Mouse (Mus musculus): ENCODE measurements around the gene Hapln4. TPM values are rescaled to one million over a fixed set of nuclear protein-coding genes. Genes with fewer than 3 reads are reported as not detected.
"Not testable (repeated sequence)": the region's sequence is repeated elsewhere in the genome, so short reads cannot be mapped to it uniquely, and the experiment has no call there.

The Hapln4 gene
- 0.10 and 0.14 TPM in 2 replicates for polyA plus RNA-seq (2015; fragmentation: Nextera tagmentation; extraction: Ambion mirVana)

- ATAC-seq (ENCODE audit: insufficient read depth, low FRiP score, low read depth), result no peak
- Histone ChIP-seq H3K4me3 (replicated peaks) (peak within 1 kb of the TSS; percentile 35), H3K36me3 (no peaks in the 10 kb centered on the region), H3K27ac (no peak within 1 kb of the TSS), H3K4me1 (peaks cover 20% of the 10 kb centered on the region), H3K4me2 (peak within 1 kb of the TSS; percentile 71), H3K9me3 (no peaks in the 10 kb centered on the region), H3K27me3 (replicated peaks) (peaks cover 64% of the 10 kb centered on the region), H3K9ac (no peak within 1 kb of the TSS)
- WGBS, result 2% methylated on average over 26 of the region's 26 CpGs
These were observed at the start of gene Hapln4 for GRCm38 (mm10) chr8:70083285-70083684. Gene Hapln4, plus strand, starts transcription at chr8:70083457.

GRCm38 (mm10) chr8:70037994-70038393 lies 45.3 kb upstream of the Hapln4 start:
- Histone ChIP-seq H3K4me3 (replicated peaks) (no peak overlapping the region), H3K9ac (no peak overlapping the region), H3K27ac (no peak overlapping the region), H3K27me3 (replicated peaks) (no peaks in the 10 kb centered on the region), H3K4me1 (peaks cover 9% of the 10 kb centered on the region), H3K36me3 (no peaks in the 10 kb centered on the region; the same call in 1 of the 2 replicates), H3K4me2 (no peak overlapping the region), H3K9me3 (no peaks in the 10 kb centered on the region)
- no peak for ATAC-seq (ENCODE audit: insufficient read depth, low FRiP score, low read depth)
- 88% methylated on average over 1 of the region's 1 CpGs for WGBS

- peak overlapping the region; percentile 81 for H3K4me2 ChIP-seq
- peak overlapping the region; percentile 94 for H3K4me3 ChIP-seq (replicated peaks)
- no peaks in the 10 kb centered on the region for H3K27me3 ChIP-seq (replicated peaks)
- peak; percentile 19; the same call in 1 of the 2 replicates for ATAC-seq (ENCODE audit: insufficient read depth, low FRiP score, low read depth)
- peaks cover 17% of the 10 kb centered on the region for H3K4me1 ChIP-seq
- peak overlapping the region; percentile 36 for H3K27ac ChIP-seq
- under 1% methylated on average over 47 of the region's 47 CpGs for WGBS
- H3K9me3 ChIP-seq, result no peaks in the 10 kb centered on the region
- H3K9ac ChIP-seq, result peak overlapping the region; percentile 94
- H3K36me3 ChIP-seq, result no peaks in the 10 kb centered on the region
These were observed 41.2 kb upstream of the Hapln4 start for GRCm38 (mm10) chr8:70041885-70042546.

- ATAC-seq (ENCODE audit: insufficient read depth, low FRiP score, low read depth), result peak; percentile 95
- H3K9ac ChIP-seq, result peak within 1 kb of the TSS; percentile 94
These were observed 40.4 kb upstream of the Hapln4 start, which contains the start of the genes Mau2 and Sugp1 for GRCm38 (mm10) chr8:70042583-70043455. Gene Mau2, minus strand, starts transcription at chr8:70042734. Gene Sugp1, plus strand, starts transcription at chr8:70042813.

GRCm38 (mm10) chr8:70043996-70044395 lies 39.3 kb upstream of the Hapln4 start:
- peaks cover 17% of the 10 kb centered on the region for H3K4me1 ChIP-seq
- no peak overlapping the region for H3K27ac ChIP-seq
- peaks cover 10% of the 10 kb centered on the region for H3K36me3 ChIP-seq
- peak overlapping the region; percentile 94 for H3K4me3 ChIP-seq (replicated peaks)
- no peak for ATAC-seq (ENCODE audit: insufficient read depth, low FRiP score, low read depth)
- WGBS, result 88% methylated on average over 5 of the region's 5 CpGs
- peak overlapping the region; percentile 72 for H3K4me2 ChIP-seq
- H3K9me3 ChIP-seq, result no peaks in the 10 kb centered on the region
- H3K9ac ChIP-seq, result no peak overlapping the region
- H3K27me3 ChIP-seq (replicated peaks), result no peaks in the 10 kb centered on the region

More at GRCm38 (mm10) chr8:70042583-70043455, 40.4 kb upstream of the Hapln4 start, which contains the start of the genes Mau2 and Sugp1:
- no peaks in the 10 kb centered on the region for H3K36me3 ChIP-seq
- peak within 1 kb of the TSS; percentile 67 for H3K27ac ChIP-seq
- H3K27me3 ChIP-seq (replicated peaks), result no peaks in the 10 kb centered on the region
- under 1% methylated on average over 65 of the region's 65 CpGs for WGBS
- no peaks in the 10 kb centered on the region for H3K9me3 ChIP-seq
- peak within 1 kb of the TSS; percentile 81 for H3K4me2 ChIP-seq
- H3K4me1 ChIP-seq, result peaks cover 17% of the 10 kb centered on the region
- H3K4me3 ChIP-seq (replicated peaks), result peak within 1 kb of the TSS; percentile 94

- Histone ChIP-seq H3K4me3 (replicated peaks) (no peak overlapping the region), H3K9ac (no peak overlapping the region), H3K4me1 (no peaks in the 10 kb centered on the region), H3K36me3 (peaks cover 33% of the 10 kb centered on the region), H3K4me2 (no peak overlapping the region), H3K27ac (no peak overlapping the region), H3K27me3 (replicated peaks) (no peaks in the 10 kb centered on the region), H3K9me3 (no peaks in the 10 kb centered on the region)
- ATAC-seq (ENCODE audit: insufficient read depth, low FRiP score, low read depth), result no peak
These were observed 33.6 kb upstream of the Hapln4 start for GRCm38 (mm10) chr8:70049662-70050061.

GRCm38 (mm10) chr8:70050434-70050833 lies 32.8 kb upstream of the Hapln4 start:
- H3K27ac ChIP-seq; H3K27me3 ChIP-seq (replicated peaks); H3K4me2 ChIP-seq; H3K4me1 ChIP-seq; H3K9ac ChIP-seq; H3K4me3 ChIP-seq (replicated peaks); ATAC-seq (ENCODE audit: insufficient read depth, low FRiP score, low read depth); H3K9me3 ChIP-seq: not testable (repeated sequence)
- WGBS, result 91% methylated on average over 5 of the region's 5 CpGs
- peaks cover 41% of the 10 kb centered on the region for H3K36me3 ChIP-seq

- ATAC-seq (ENCODE audit: insufficient read depth, low FRiP score, low read depth), result no peak
- Histone ChIP-seq H3K4me3 (replicated peaks) (no peak overlapping the region), H3K4me1 (no peaks in the 10 kb centered on the region), H3K27me3 (replicated peaks) (no peaks in the 10 kb centered on the region), H3K9me3 (no peaks in the 10 kb centered on the region), H3K36me3 (peaks cover 52% of the 10 kb centered on the region), H3K27ac (no peak overlapping the region), H3K9ac (no peak overlapping the region), H3K4me2 (no peak overlapping the region)
- 81% methylated on average over 1 of the region's 1 CpGs for WGBS
These were observed 25.5 kb upstream of the Hapln4 start for GRCm38 (mm10) chr8:70057721-70058120.

- Histone ChIP-seq H3K9me3 (no peaks in the 10 kb centered on the region), H3K27me3 (replicated peaks) (no peaks in the 10 kb centered on the region), H3K4me2 (peak overlapping the region; percentile 59; the same call in 1 of the 2 replicates), H3K4me3 (replicated peaks) (no peak overlapping the region), H3K4me1 (peaks cover 10% of the 10 kb centered on the region; the same call in 1 of the 2 replicates), H3K27ac (0 out of 2 replicates have a peak overlapping the region, but pooled peaks have one; percentile 22), H3K9ac (no peak overlapping the region), H3K36me3 (peaks cover 19% of the 10 kb centered on the region)
- peak; percentile 20; the same call in 1 of the 2 replicates for ATAC-seq (ENCODE audit: insufficient read depth, low FRiP score, low read depth)
- WGBS, result 69% methylated on average over 2 of the region's 2 CpGs
These were observed 11.3 kb upstream of the Hapln4 start for GRCm38 (mm10) chr8:70071836-70072440.

GRCm38 (mm10) chr8:70072441-70073069 lies 10.7 kb upstream of the Hapln4 start, which contains the start of gene Tm6sf2:
Gene Tm6sf2, plus strand, starts transcription at chr8:70072924.
- Histone ChIP-seq H3K4me2 (peak within 1 kb of the TSS; percentile 59), H3K36me3 (peaks cover 15% of the 10 kb centered on the region; the same call in 1 of the 2 replicates), H3K27ac (0 out of 2 replicates have a peak within 1 kb of the TSS, but pooled peaks have one; percentile 22), H3K27me3 (replicated peaks) (no peaks in the 10 kb centered on the region), H3K4me3 (replicated peaks) (peak within 1 kb of the TSS; percentile 20), H3K9me3 (no peaks in the 10 kb centered on the region), H3K9ac (no peak within 1 kb of the TSS), H3K4me1 (peaks cover 10% of the 10 kb centered on the region; the same call in 1 of the 2 replicates)
- WGBS, result 9% methylated on average over 20 of the region's 27 CpGs
- ATAC-seq (ENCODE audit: insufficient read depth, low FRiP score, low read depth), result peak; percentile 76

GRCm38 (mm10) chr8:70073120-70073519 lies 10.1 kb upstream of the Hapln4 start:
- Histone ChIP-seq H3K9ac (no peak overlapping the region), H3K27me3 (replicated peaks) (no peaks in the 10 kb centered on the region), H3K4me3 (replicated peaks) (peak overlapping the region; percentile 20; the same call in 1 of the 2 replicates), H3K36me3 (peaks cover 14% of the 10 kb centered on the region; the same call in 1 of the 2 replicates), H3K27ac (no peak overlapping the region), H3K4me1 (peaks cover 10% of the 10 kb centered on the region; the same call in 1 of the 2 replicates), H3K4me2 (peak overlapping the region; percentile 59), H3K9me3 (no peaks in the 10 kb centered on the region)
- WGBS, result 54% methylated on average over 8 of the region's 8 CpGs
- no peak for ATAC-seq (ENCODE audit: insufficient read depth, low FRiP score, low read depth)
